Mouse (Mus musculus) megakaryocyte, embryonic 14.5 days (primary cell): ENCODE results near the gene Smoc1.

Experiments
- FLI1 ChIP-seq: IDR thresholded peaks from 2 replicates; pipeline ENCODE4 v1.6.1; 2012; ENCODE audit warnings: low read length, inconsistent platforms, mixed read lengths
- GATA1 ChIP-seq: IDR thresholded peaks from 3 replicates; pipeline ENCODE4 v1.6.1; 2012; ENCODE audit warnings: mixed read lengths, low read length, inconsistent platforms, borderline replicate concordance

DNA sequence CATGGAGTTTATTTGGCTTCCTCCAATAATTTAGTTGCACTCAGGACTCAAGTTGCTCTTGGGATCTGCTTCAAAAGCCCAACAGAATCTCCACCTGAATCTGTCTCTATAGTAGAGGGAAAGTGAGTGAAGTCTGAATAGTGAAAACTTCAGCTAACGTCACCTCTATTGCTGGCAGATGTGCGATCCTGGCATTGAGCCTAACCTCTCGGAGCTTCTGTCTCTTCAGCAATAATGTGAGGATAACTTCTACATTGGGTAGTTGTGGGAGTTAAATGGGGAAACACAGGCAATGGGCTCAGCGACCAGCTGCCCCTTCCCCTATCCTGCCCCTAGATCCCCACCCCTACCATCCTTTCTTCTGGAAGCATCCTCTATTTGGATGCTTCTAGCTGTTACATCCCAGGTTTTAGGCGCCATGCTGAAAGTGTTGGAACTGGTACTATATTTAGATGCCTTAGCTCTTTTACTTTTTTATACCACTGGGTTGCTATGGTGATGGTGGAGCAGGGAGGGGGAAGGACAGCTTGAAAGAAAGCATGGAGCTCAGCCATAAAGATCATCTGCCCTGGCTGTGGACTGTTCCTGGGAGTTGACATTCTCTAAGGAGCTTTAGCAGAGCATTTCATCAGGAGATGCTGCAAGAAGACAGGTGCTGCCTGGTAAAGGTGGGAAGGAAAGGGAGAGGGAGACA lies 201.3 kb downstream of the Smoc1 start:
- TF ChIP-seq GATA1 (no peak), FLI1 (no peak)
